Mouse (Mus musculus) thymus, postnatal 0 days (tissue): ENCODE measurements around the gene Ppp5c. TPM values are rescaled to one million over a fixed set of nuclear protein-coding genes. Genes with fewer than 3 reads are reported as not detected.

Experiments used
- DNase-seq: peaks from one replicate; pipeline ENCODE4 v3.0.0-alpha.2; 2015; ENCODE audit warnings: low spot score
- polyA plus RNA-seq: library from polyadenylated mRNA; unstranded; fragments of >200 nt; fragmentation: Nextera tagmentation; extraction: Ambion mirVana; gene quantifications from 2 replicates; pipeline ENCODE4 v1.2.1, GENCODE M21; 2015

Gene Ppp5c
- polyA plus RNA-seq, 1 experiment from 2014 or later = 120 TPM

GRCm38 (mm10) chr7:17017921-17018320, 9.8 kb downstream of the Ppp5c start:
- no peak for DNase-seq

DNA sequence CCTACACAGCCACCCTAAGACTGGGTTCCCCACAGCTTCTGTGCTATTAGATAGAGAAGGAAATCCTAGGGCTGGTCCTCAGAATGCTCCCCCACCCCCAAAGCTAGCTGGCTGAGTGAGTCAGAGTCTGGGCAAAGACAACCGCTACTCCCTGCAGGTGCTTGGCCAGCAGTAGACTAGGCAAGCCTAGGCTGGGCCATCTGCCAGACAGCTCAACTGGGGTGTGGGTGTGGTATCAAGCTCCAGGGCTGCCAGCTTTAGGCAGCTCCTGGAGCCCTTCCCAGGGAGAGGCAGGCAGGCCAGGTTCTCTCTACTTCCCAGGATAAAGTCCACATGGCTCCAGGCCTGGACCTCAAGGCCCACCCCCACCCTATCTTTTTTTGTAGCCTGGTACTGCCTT, 10.7 kb downstream of the Ppp5c start:
- no peak for DNase-seq

DNA sequence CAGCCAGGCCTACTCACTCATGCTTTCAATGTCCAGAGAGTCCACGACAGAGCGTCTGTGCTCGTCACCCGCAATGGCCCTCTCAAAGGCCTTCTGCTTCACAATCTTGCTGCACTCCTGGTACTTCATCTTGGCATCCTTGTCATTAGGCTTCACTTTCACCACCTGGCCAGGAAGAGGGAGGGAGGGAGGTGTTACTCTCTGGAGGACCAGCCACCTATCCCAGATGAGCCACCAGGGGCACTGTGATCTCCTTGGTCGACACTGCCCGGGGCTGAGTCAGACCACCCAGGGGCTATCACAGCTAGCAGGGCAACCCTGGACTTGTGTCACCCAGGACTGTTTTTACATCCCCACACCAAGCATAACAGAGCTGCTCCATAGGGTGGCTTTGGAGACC, 12.3 kb downstream of the Ppp5c start:
- DNase-seq = no peak

- DNase-seq = no peak
Observed at GRCm38 (mm10) chr7:17011909-17012590, 15.7 kb downstream of the Ppp5c start.

DNA sequence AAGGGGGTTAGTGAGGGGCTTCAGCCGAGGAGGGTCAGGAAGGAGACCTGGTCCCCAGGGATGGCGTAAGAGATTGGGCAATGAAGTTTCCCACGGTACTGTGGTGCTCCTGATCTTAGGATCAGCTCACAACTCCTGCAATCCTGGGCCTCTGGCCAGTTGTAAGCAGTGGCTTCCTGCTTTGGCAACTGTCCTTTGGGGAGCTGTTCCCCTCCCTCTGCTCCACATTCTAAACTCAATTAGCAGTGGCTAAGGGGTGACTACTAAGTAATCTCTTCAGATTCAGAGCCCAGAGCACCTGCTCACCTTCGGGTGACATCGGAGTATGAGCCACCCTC, 17.7 kb downstream of the Ppp5c start:
- no peak for DNase-seq

- DNase-seq = peak; percentile 66
Observed at GRCm38 (mm10) chr7:17009326-17010009, 18.3 kb downstream of the Ppp5c start.

GRCm38 (mm10) chr7:17007300-17007699, 20.4 kb downstream of the Ppp5c start:
- peak; percentile 72 for DNase-seq

DNA sequence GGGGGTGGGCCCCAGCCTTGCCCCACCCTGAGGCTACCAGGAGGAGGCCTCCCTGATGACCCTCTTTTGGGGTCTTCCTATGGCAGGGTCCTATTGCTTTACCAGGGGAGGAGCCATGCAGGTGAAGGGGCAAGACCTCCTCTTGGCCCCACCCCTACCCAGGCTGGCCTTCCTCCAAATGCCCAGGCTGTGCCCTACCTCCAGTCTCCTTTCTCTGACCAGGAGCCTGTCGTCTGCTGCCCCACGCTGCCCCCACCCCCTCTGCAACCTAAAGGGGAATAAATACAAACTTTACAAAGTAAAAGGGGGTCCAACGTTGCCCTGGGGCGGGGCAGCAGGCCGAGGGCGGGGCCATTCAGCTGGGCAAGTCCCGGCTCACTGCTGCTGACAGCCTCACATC, 23.0 kb downstream of the Ppp5c start:
- no peak for DNase-seq

DNA sequence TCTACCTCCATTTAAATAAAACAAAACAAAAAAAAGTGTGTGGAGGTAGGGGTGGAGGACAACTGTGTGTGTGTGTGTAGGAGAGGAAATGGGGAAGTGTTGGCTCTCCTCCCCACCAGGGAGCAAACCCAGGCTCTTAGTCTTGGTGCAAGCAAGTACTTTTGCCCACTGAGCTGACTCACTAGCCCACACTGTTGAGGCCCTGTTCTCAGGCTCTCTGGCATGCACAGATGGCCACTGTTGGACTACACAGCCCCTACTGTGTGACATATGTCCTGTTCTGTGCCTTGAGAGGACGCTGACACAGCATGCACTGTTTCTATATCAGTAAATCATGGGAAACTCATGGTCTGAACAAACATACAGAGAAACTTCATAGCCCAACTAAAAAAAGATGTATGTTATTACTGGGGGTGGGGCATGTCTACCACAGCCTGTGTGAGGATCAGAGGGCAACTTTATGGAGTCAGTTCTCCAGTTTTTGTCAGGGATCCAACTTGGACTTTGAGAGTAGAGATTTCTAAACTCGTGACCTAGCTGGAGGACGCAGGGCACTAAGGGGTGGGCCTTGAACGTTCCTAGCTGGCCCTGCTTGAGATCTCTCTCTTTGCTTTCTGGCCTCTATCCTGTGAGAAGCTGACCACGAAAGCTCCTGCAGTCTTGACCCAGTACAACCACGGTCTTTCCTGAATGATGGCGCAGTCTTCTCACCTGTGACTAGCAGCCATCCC, 24.3 kb downstream of the Ppp5c start:
- no peak for DNase-seq

- DNase-seq = peak; percentile 91
Observed at GRCm38 (mm10) chr7:17002375-17003195, 25.1 kb downstream of the Ppp5c start.

DNA sequence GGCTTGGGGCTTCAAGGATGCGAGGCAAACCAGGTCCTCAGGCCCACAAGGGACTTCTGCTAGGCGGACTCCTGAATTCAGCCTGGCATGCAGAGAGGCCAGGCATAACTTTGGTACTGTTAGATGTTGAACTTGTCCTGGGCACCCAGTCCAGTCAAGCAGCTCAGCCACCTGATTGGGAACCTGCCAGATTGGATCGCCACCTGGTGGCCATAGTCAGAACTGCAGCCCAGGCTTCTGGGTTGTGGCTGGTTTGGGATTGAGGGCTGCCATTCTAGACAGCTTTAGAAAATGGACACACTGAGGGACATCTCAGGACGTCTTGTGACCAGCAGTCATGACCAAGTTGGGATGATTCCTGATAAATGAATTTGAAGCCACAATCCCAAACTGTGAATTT, 28.1 kb downstream of the Ppp5c start:
- peak; percentile 79 for DNase-seq

- no peak for DNase-seq
Observed at GRCm38 (mm10) chr7:16999233-16999632, 28.5 kb downstream of the Ppp5c start.

- DNase-seq = no peak
Observed at GRCm38 (mm10) chr7:16995345-16995744, 32.4 kb downstream of the Ppp5c start.

- DNase-seq = no peak
Observed at GRCm38 (mm10) chr7:16994400-16994799, 33.3 kb downstream of the Ppp5c start.

DNA sequence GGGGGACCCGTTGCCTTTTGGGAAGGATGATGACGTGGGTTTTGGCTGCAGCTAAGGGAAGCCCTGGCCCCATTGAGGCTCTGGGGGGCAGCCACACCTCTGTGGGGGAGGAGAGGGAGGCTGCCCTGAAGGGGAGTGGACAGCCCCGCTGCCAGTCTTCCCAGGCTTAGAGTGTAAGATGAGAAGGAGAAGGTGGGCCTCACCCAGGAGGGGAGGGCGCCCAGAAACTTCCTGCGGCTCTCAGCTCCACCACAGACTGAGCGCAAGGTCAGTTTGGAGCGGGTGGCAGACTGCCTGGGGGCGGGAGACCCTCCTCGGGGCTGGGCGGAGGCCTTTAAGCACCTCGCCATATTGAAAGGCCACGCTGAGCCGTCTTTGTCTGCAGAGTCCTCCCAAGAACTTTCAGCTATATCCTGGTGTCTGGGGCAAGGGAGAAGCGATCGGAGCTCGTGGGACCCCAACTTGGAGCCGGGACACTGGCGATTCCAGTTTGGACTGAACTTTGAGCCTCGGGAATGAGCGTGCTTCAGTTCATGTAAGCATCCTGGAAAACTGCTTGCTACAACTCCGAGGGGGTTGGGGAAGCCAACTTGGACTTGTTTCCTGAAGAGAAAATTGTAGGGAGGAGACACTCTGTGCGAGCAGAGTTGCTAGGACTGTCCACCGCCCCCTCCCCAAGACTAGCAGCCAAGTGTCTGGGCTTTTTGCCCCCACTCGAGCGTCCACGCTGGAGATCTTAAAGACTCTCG, 33.9 kb downstream of the Ppp5c start:
- no peak for DNase-seq

GRCm38 (mm10) chr7:16992451-16992807, 35.3 kb downstream of the Ppp5c start, which contains the start of gene Ccdc8:
Gene Ccdc8 (plus strand): TSS chr7:16992708.
- DNase-seq = no peak

DNA sequence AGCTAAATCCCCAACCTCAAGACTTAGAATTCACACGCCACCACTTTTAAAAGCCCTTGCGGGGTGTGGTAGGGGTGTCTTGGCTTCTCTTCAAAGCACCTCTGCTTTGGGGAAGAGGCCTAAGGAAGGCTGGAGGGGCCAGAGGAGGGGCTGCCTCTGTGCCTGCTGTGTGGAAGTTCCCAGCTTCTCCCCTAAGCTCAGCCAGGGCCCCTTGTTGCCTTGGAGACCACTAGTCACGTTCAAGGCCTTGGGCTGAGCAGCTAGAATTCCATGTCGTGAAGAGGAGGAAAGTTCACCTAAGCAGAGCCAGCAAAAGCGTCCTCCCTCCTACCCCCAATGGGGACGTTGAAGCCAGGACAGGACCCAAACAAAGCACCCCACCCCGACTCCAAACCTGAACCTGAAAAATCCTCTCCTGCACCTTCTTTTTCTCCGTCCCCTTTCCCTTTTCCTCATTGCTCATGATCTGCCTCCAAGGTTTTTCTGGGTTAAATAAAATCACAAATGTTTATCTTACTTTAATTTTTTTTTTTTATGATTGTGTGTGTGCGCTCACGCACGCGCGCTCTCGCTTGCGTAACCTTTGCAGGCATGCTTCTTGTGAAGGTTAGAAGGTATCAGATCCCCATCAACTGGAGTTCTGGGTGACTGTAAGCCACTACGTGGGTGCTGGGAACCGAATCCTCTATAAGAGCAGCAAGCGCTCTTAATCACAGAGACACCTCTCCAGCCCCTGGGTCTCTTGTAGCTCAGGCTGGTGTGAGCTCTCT, 35.9 kb downstream of the Ppp5c start:
- DNase-seq = peak; percentile 23

DNA sequence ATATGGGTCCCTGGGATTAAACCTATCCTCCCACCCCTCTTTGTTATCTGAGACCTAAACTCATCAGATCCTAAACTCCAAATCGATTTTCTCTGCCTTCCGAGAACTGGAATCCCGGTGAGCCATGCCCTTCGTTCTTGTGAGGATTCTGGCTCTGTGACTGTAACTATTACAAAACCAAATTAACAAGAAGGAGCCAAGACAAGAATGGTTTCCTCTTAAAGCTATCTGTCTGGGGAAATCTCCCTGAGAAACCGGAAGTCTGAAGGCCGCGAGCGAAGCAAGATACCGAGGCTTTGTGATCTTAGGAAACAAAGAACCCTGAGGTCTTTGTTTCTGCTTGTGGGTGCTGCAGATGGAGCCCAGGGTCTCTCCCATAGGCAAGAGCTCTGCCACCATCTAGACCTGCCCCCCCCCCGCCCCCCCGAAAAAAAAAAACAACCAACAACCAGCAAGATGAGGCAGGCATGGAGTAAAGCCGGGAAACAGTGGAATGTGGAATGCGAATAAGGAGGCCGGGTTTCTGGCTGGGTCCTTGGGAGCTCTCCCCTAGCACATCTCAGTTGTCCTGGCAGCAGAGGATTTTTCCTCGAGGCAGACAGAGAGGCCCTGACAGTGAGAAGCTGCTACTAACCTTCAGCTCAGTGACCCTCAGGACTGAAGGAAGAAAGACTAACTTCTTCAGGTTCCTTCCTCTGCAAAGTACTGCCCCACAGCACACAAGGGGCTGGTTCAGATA, 37.5 kb downstream of the Ppp5c start:
- peak; percentile 78 for DNase-seq

DNA sequence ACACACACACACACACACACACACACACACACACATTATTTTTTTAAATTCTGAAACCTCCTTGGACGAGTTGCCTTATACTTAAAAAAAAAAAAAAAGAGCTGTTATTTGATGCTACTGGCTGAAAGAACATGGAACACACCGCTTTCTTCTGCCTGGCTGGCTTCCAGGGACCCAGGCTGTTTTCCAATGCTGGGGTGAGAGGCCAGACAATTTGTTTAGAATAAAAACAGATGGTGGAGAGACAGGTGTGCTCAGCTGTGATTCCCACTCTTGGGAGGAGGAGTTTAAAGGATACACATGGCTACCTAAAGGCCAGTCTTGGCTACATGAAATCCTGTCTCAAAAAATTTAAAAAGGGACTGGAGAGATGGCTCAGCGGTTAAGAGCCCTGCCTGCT, 39.3 kb downstream of the Ppp5c start:
- DNase-seq = no peak
